Mouse (Mus musculus): ENCODE measurements around the gene Cyp1b1.

DNA sequence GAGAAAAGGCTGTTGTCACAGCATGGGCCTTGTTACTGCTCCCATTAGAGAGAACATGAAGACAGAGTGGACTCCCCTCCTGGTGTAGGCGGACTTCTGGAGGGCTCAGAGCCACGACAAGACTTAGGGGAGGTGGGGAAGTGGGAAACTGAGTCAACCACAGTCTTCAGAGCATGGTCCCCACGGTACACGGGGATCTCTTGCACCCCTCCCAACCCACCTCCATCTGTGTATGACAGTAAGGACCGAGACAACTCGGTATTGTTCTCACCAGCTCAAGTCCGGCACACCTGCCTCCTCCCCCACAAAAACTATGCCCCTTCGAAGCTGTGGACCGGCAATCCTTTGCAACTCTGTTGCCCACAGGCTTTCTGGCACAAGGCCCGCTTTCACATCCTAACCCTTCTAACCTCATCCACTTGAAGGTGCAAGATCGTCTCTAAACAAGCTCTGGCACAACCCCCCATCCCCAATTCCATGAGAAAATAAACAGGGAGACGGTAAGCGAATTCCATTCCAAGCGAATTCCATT is 13.3 kb upstream of the Cyp1b1 start:
- TF ChIP-seq CTCF (conservative IDR thresholded peaks at IDR 0.05; ENCODE audit: low read length) (no peak), POU5F1 (IDR thresholded peaks at IDR 0.05; ENCODE audit: borderline replicate concordance, low read length) (no peak)
